Mouse (Mus musculus) limb, embryonic 12.5 days (tissue): ENCODE results near the gene Crmp1. TPM values are rescaled to one million over a fixed set of nuclear protein-coding genes. Genes with fewer than 3 reads are reported as not detected.

Experiments
- ATAC-seq: fragments of 200-750 bp; cut with Nextera tagmentation; 2 replicates; pipeline ENCODE4 v1.8.0; 2017; ENCODE audit warnings: low read depth, moderate TSS enrichment; ENCODE audit not compliant: insufficient number of reproducible peaks, insufficient read depth, low FRiP score, low TSS enrichment
- H3K27ac ChIP-seq: fragments of 300-500 bp; sonication (generic); 2 replicates; pipeline ENCODE4 v1.5.1; 2016; ENCODE audit warnings: mild to moderate bottlenecking, moderate library complexity
- H3K27me3 ChIP-seq: fragments of 300-500 bp; sonication (generic); 2 replicates; pipeline ENCODE4 v1.6.1; 2016; ENCODE audit warnings: mild to moderate bottlenecking, moderate library complexity
- H3K36me3 ChIP-seq: fragments of 300-500 bp; sonication (generic); 2 replicates; pipeline ENCODE4 v1.6.1; 2016; ENCODE audit warnings: mild to moderate bottlenecking, moderate library complexity
- H3K4me1 ChIP-seq: fragments of 300-500 bp; sonication (generic); replicated peaks from 2 replicates; pipeline ENCODE4 v1.6.1; 2016
- H3K4me2 ChIP-seq: fragments of 300-500 bp; sonication (generic); 2 replicates; pipeline ENCODE4 v1.6.1; 2016; ENCODE audit warnings: mild to moderate bottlenecking, moderate library complexity
- H3K4me3 ChIP-seq: fragments of 300-500 bp; sonication (generic); replicated peaks from 2 replicates; pipeline ENCODE4 v1.5.1; 2016; ENCODE audit warnings: mild to moderate bottlenecking
- H3K9ac ChIP-seq: fragments of 300-500 bp; sonication (generic); replicated peaks from 2 replicates; pipeline ENCODE4 v1.6.1; 2016; ENCODE audit warnings: mild to moderate bottlenecking, moderate library complexity
- H3K9me3 ChIP-seq: fragments of 300-500 bp; sonication (generic); 2 replicates; pipeline ENCODE4 v1.6.1; 2016; ENCODE audit warnings: mild to moderate bottlenecking, moderate library complexity
- WGBS: fragments of 180-500 bp; shearing (Covaris S2); methylation state at CpG from one replicate; pipeline ENCODE4 v1.1.7; 2016; 5-methylcytosine and 5-hydroxymethylcytosine counted together
- polyA plus RNA-seq: library from polyadenylated mRNA; unstranded; fragments of >200 nt; fragmentation: Nextera tagmentation; extraction: Ambion mirVana; gene quantifications from 2 replicates; pipeline ENCODE4 v1.2.1, GENCODE M21; 2016

The Crmp1 gene
- polyA plus RNA-seq, 1 experiment from 2014 or later: 18.9 TPM

GRCm38 (mm10) chr5:37240550-37240949 is 1.2 kb upstream of the Crmp1 start:
- Histone ChIP-seq H3K4me2 (no peak overlapping the region), H3K36me3 (no peaks in the 10 kb centered on the region), H3K27ac (no peak overlapping the region), H3K4me1 (peaks cover 32% of the 10 kb centered on the region), H3K4me3 (no peak overlapping the region), H3K27me3 (peaks cover 78% of the 10 kb centered on the region), H3K9ac (no peak overlapping the region), H3K9me3 (no peaks in the 10 kb centered on the region)
- ATAC-seq: no peak
- 4% methylated on average over 5 of the region's 5 CpGs for WGBS

DNA sequence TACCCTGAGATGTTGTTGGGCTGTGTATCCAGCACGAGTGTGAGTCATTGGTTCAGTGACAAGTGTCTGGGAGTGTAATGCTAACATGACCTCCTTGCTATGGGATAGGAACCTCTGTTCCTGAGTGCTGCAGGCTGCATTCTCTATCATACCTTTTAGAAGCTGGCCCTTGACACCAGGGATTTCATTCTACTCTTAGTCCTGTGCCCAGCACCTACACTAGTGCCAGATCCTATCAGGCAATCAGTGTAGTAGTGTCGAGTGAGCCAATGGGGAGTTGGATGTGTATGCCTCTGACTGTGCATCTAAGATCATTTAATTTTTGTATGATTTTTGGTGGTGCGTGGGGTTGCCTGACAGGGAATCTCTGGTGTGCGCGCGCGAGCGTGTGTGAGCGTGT is 516 bp upstream of the Crmp1 start:
- no peak overlapping the region for H3K9ac ChIP-seq
- H3K36me3 ChIP-seq: no peaks in the 10 kb centered on the region
- H3K9me3 ChIP-seq: no peaks in the 10 kb centered on the region
- peak overlapping the region; percentile 46 for H3K4me3 ChIP-seq
- peaks cover 82% of the 10 kb centered on the region for H3K27me3 ChIP-seq
- ATAC-seq: no peak
- 18% methylated on average over 9 of the region's 9 CpGs for WGBS
- H3K27ac ChIP-seq: no peak overlapping the region
- H3K4me1 ChIP-seq: peaks cover 39% of the 10 kb centered on the region
- peak overlapping the region; percentile 81 for H3K4me2 ChIP-seq

- peaks cover 86% of the 10 kb centered on the region for H3K27me3 ChIP-seq
Measured at GRCm38 (mm10) chr5:37242360-37243168, 824 bp downstream of the Crmp1 start.

GRCm38 (mm10) chr5:37243169-37243886 is 1.6 kb downstream of the Crmp1 start:
- H3K9me3 ChIP-seq: no peaks in the 10 kb centered on the region
- no peak overlapping the region for H3K9ac ChIP-seq
- H3K4me1 ChIP-seq: peaks cover 45% of the 10 kb centered on the region
- H3K4me3 ChIP-seq: no peak overlapping the region
- peaks cover 84% of the 10 kb centered on the region for H3K27me3 ChIP-seq
- WGBS: 1% methylated on average over 19 of the region's 19 CpGs
- no peak overlapping the region for H3K27ac ChIP-seq
- H3K36me3 ChIP-seq: no peaks in the 10 kb centered on the region
- no peak overlapping the region for H3K4me2 ChIP-seq
- no peak for ATAC-seq

More at GRCm38 (mm10) chr5:37242360-37243168, 824 bp downstream of the Crmp1 start:
- H3K4me3 ChIP-seq: peak overlapping the region; percentile 46
- H3K9me3 ChIP-seq: no peaks in the 10 kb centered on the region
- H3K36me3 ChIP-seq: no peaks in the 10 kb centered on the region
- no peak for ATAC-seq
- no peak overlapping the region for H3K27ac ChIP-seq
- peak overlapping the region; percentile 81 for H3K4me2 ChIP-seq
- 10% methylated on average over 40 of the region's 44 CpGs for WGBS
- no peak overlapping the region for H3K9ac ChIP-seq
- peaks cover 45% of the 10 kb centered on the region for H3K4me1 ChIP-seq

DNA sequence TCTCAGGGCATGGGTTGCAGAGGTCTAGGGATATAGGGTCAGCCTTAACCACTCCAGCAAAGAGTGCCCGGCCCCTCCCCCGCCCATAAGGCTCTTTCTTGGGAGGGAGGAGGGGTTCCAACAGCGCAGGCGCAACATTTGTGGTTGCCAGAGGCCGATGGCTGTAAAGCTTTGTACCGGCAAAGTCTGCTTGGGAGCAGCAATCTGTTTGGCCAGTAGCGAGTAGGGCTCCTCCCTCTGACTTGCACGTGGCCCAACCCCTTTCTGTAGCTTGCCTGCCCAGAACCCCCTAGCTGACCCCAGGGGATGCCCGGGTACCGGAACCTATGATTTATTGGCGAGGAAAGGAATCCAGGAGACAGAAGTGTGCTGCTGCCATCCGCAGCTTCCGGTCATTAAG is 2.4 kb downstream of the Crmp1 start:
- H3K27me3 ChIP-seq: peaks cover 84% of the 10 kb centered on the region
- no peak overlapping the region for H3K4me3 ChIP-seq
- H3K9ac ChIP-seq: no peak overlapping the region
- under 1% methylated on average over 13 of the region's 13 CpGs for WGBS
- H3K9me3 ChIP-seq: no peaks in the 10 kb centered on the region
- H3K36me3 ChIP-seq: no peaks in the 10 kb centered on the region
- H3K4me1 ChIP-seq: peaks cover 45% of the 10 kb centered on the region
- peak overlapping the region; percentile 33 for H3K4me2 ChIP-seq
- H3K27ac ChIP-seq: no peak overlapping the region
- no peak for ATAC-seq

DNA sequence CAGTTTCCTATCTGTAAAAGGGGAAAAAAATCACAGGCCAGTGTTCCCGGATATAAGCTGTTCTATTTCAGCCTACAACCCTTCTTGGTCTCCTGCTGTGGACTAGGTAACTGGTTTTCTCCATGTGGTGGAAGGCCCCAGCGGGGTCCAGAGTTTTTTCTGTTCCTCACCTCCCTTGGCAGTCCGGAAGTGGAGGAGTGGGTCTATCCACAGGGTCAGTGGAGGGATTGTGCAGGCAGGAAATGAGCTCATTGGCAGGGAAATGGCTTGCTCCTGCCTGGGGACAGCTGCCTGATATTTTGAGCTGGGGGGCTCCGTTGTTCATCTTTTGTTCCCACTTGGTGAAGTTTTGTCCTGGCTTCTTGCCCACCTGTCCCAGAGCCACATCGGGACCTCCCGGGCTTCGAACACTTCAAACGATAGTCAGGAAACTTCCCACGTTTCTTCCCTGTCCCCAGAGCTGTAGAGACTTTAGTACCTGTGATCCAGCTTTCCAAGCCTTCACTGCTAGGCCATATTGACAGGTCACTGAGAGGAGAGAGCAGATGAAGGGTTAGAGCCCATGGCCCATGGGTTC is 3.0 kb downstream of the Crmp1 start:
- 21% methylated on average over 9 of the region's 9 CpGs for WGBS
- ATAC-seq: no peak
- no peaks in the 10 kb centered on the region for H3K9me3 ChIP-seq
- H3K27ac ChIP-seq: no peak overlapping the region
- H3K36me3 ChIP-seq: no peaks in the 10 kb centered on the region
- H3K27me3 ChIP-seq: peaks cover 81% of the 10 kb centered on the region
- H3K4me2 ChIP-seq: peak overlapping the region; percentile 96
- H3K9ac ChIP-seq: no peak overlapping the region
- H3K4me1 ChIP-seq: peaks cover 45% of the 10 kb centered on the region
- H3K4me3 ChIP-seq: peak overlapping the region; percentile 55; the same call in 1 of the 2 replicates

DNA sequence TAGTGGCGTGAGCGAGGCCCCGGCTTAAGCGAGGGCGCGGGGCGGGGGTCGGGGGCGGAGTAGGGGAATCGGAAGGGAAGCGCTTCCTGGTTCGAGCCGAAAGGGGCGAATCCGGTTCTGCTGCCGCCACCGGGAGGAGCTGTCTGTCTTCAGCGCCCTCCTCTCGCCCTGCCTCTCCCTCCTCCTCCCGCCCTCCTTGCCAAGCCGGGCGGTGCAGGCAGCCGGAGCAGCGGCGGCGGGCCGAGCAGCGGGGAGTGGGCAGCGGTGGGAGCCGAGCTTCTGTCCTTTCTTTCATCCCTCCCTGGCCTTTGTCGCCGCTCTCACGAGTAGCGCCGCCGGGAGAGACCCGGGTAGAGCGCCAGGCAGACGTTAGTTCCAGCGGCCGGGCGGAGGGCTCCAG is 3.9 kb downstream of the Crmp1 start:
- WGBS: under 1% methylated on average over 39 of the region's 42 CpGs
- H3K4me3 ChIP-seq: peak overlapping the region; percentile 55
- H3K4me2 ChIP-seq: peak overlapping the region; percentile 96
- ATAC-seq: peak; percentile 17; the same call in 1 of the 2 replicates
- no peaks in the 10 kb centered on the region for H3K9me3 ChIP-seq
- peak overlapping the region; percentile 63 for H3K9ac ChIP-seq
- H3K27ac ChIP-seq: no peak overlapping the region
- no peaks in the 10 kb centered on the region for H3K36me3 ChIP-seq
- peaks cover 72% of the 10 kb centered on the region for H3K27me3 ChIP-seq
- peaks cover 45% of the 10 kb centered on the region for H3K4me1 ChIP-seq

DNA sequence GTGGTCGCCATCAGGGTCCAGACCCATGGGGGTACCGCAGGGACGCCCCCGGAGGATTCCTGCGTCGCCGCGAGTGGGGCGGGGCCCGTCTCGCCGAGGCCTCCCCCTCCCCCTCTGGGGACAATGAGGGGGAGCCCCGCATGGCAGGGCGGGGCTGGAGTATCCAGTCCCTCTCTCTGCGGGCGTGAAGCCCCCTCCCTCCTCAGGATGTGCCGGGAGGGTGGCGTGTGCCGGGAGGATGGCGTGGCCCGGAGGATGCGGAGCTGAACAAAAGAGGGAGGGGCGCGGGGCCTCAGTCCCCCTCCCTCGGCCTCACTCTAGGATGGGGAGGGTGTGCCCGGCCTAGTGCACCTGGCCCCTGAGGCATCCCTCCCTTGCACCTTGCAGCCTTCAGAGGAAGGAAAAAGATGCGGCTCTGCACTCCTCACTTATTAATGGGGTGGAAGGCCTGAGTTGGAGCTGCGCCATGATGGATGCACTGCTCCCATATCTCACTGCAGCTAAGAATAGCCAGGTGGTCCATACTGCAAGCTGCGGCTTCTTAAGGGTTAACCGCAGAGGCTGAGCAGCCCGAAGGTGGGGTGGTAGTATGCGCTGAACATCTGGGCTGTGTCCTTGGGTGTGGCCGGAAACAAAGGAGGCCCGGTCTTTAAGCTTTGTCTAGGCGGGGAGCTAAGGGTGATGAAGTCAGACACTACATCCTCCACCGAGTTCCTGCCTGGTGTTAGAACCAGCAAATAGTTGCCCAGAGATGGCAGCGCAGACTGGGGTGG is 4.6 kb downstream of the Crmp1 start:
- no peak for ATAC-seq

DNA sequence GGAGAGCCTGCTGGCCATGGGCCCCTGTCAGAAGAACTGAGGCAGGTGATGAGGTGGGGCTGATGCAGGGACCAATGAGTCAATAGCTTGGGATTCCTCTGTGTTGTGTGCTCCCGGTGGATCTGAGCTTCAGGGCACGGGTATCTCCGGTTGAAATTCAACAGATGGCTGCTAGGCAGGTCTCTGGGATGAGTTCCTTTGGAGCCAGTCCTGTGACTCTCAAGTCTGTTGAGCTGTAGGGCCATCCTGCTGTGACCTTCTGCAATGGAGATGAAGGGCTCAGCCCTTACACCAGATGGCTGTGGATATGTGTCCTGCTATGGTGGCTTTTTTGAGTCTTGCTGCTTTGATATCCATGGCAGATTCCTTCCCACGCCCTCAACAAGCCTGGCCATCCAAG is 5.7 kb downstream of the Crmp1 start:
- ATAC-seq: no peak
- Histone ChIP-seq H3K4me2 (no peak overlapping the region), H3K4me3 (no peak overlapping the region), H3K9ac (no peak overlapping the region), H3K27ac (no peak overlapping the region), H3K27me3 (peaks cover 54% of the 10 kb centered on the region), H3K36me3 (no peaks in the 10 kb centered on the region), H3K4me1 (peaks cover 36% of the 10 kb centered on the region), H3K9me3 (no peaks in the 10 kb centered on the region)
- WGBS: 25% methylated on average over 4 of the region's 4 CpGs

More for the DNA sequence above, 4.6 kb downstream of the Crmp1 start:
- Histone ChIP-seq H3K9ac (peak overlapping the region; percentile 63), H3K27me3 (peaks cover 65% of the 10 kb centered on the region), H3K4me2 (peak overlapping the region; percentile 96), H3K36me3 (no peaks in the 10 kb centered on the region), H3K9me3 (no peaks in the 10 kb centered on the region), H3K4me3 (peak overlapping the region; percentile 55), H3K27ac (no peak overlapping the region), H3K4me1 (peaks cover 45% of the 10 kb centered on the region)
- WGBS: under 1% methylated on average over 33 of the region's 37 CpGs

GRCm38 (mm10) chr5:37248870-37249269 is 7.1 kb downstream of the Crmp1 start:
- peaks cover 30% of the 10 kb centered on the region for H3K4me1 ChIP-seq
- ATAC-seq: no peak
- no peak overlapping the region for H3K4me3 ChIP-seq
- H3K27ac ChIP-seq: no peak overlapping the region
- H3K9me3 ChIP-seq: no peaks in the 10 kb centered on the region
- H3K4me2 ChIP-seq: no peak overlapping the region
- H3K9ac ChIP-seq: no peak overlapping the region
- WGBS: 74% methylated on average over 3 of the region's 3 CpGs
- H3K27me3 ChIP-seq: peaks cover 40% of the 10 kb centered on the region
- no peaks in the 10 kb centered on the region for H3K36me3 ChIP-seq
